Mouse (Mus musculus) kidney, postnatal 25 days (tissue): ENCODE measurements around the gene Hacl1.
A peak's percentile ranks its signal among the peaks of the same experiment; 100 is the strongest.

ENCODE experiments used
- DNase-seq, 2 experiments: peaks; one replicate each; pipeline ENCODE4 v3.0.0; 2021; ENCODE audit warnings: mixed read lengths in 2 of 2

Gene Hacl1

GRCm38 (mm10) chr14:31572561-31573175, 68.4 kb downstream of the Hacl1 start:
- no peak for DNase-seq

- DNase-seq = no peak
Observed at GRCm38 (mm10) chr14:31571419-31571818, 69.7 kb downstream of the Hacl1 start.

DNA sequence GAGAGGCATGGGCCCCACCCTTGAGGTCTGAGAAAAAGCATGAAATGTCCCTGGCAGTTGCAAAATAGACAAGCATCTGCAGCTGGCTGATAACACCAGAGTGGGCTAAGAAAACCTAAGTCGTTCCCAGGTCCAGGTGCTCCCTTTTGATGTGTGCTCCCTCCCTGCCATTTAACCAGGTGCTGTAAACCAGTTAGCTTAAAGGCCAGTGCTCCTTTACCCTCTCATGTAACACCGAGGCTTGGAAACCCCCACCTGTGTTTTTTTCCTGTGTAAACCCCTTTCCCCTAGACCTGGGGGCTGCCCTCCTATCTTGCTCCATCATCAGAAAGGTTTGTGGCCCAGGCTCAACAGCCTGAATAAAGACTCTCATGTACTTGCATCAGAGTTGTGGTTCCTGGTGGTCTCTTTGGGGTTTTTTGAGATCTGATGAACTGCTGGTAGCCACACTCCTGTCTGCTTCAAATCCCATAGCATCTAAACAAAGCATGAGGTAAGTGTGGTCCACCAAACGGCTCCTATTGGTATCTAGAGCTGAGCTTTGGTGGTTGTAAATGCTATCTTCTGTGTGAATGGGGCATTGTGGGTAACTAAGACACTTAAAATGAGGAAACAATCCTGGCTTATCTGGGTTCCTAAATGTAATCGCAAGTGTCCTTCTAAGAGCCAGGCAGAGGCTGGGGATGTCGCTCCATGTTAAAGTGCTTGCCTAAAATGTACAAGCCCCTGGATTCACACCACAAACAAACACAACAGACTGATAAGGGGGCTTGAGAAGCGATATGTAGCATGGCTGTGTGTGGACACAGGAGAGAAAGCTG, 70.7 kb downstream of the Hacl1 start:
- no peak for DNase-seq

GRCm38 (mm10) chr14:31569151-31569631, 71.9 kb downstream of the Hacl1 start:
- DNase-seq = peak; percentile 32 to 59

- DNase-seq = no peak
Observed at GRCm38 (mm10) chr14:31565478-31566212, 75.4 kb downstream of the Hacl1 start.

GRCm38 (mm10) chr14:31564452-31565179, 76.5 kb downstream of the Hacl1 start:
- peak; percentile 54 to 67 for DNase-seq

- DNase-seq = no peak
Observed at GRCm38 (mm10) chr14:31560886-31561285, 80.2 kb downstream of the Hacl1 start.

DNA sequence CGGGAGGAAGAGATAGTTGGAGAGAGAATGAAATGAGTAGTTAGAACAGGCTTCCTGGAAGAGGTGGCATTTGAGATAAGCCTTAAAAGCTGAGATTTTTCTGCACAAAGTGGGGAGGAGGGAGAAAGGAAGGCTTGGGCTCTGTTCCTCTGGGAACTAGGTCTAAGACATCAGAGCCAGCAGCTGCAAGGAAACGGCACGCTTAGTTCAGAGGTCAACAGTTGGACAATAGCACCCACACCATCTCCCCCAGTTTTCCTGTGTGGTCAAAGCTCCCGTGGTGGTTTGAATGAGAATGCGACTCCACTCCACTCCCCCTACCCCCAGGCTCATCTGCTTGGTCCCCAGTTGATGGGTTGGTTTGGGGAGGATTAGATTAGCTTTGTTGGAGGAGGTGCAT, 81.9 kb downstream of the Hacl1 start:
- no peak for DNase-seq

GRCm38 (mm10) chr14:31557784-31558183, 83.3 kb downstream of the Hacl1 start:
- DNase-seq = no peak

GRCm38 (mm10) chr14:31557273-31557672, 83.8 kb downstream of the Hacl1 start:
- no peak for DNase-seq

DNA sequence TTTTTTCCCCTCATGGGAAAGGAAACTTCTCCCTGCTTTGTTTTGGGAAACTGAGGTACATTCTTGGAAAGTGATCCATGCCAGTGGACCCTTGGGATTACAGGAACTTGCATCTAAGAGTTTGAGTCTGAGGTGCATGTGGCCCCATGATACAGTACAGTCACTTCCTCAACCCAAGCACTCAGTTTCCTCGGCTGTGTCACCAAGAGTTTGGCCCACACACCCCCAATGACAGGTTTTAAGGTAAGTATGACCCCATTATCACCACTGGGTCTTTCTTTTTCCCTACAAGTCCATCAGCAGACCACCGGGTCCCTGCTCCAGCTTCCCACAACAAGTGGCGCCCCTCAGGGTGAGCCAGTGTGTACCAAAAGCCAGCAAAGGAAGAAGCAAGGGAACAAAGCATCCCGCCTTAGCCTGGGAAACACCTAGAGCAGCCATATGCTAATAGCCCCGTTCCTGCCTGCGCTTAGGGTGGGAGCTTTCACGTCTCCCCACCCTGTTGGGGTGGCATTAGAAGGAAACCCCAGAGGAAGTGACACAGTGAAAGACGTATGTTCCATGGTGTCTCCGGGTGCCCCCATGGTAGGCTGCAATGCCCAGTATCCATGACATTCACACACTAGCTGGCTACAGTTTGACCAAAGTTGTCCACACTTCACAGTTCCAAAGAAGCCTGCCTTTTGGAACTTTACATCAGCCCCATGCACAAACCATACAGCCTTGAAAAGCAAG, 84.4 kb downstream of the Hacl1 start:
- no peak for DNase-seq

- DNase-seq = no peak
Observed at GRCm38 (mm10) chr14:31555963-31556434, 85.1 kb downstream of the Hacl1 start.

DNA sequence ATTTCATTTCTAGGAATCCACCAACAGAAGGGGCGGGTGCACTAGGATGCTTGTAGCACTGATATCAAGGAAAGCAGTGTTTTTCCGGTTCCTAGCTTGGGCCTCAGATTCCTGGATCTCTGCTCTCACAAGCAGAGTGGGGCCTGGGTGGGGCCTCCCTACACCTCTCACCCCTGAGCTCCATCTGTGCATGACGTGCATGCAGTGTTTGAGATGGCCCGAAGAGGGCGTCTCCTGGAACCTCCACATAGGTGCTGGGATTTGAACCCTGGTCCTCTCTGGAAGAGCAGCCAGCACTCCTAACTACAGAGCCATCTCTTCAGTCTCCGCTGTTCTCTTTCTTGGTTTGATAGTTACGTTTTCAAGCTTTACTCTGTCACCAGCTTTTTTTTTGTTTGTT, 86.1 kb downstream of the Hacl1 start:
- DNase-seq = no peak
